Comparison of ENCODE assay signal across 9 mouse cellular contexts in the genomic region with DNA sequence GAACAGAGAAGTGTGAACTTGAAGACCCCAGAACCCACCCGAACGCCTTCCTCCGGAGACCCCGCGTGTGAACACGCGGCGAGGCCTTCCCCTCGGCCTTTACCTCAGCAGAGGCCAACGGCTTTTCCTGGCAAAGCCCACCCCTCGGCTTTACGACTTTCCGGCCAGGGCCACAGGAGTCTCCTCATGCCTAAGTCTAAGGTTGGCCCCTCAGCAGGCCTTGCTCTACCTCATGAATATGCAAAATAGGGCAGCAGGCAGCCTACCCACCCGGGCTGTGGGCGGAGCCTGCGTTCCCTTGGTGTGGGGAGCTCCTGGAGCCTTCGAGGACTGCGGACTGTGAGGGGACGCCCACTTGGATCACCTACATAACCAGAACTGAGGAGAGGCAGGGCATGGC. TPM values are rescaled to one million over a fixed set of nuclear protein-coding genes. Genes with fewer than 3 reads are reported as not detected.
DNase-seq lines count a peak whose midpoint lies in the region; ATAC-seq lines count a peak whose summit lies in the region.
"Had no signal": no experiment of that assay in that cellular context is flagged by ENCODE, and none has a peak within 500 bp of the region (broad histone marks: within the 10 kb centered on the region; RNA-seq: fewer than 3 reads in every experiment).

Hormad2 (minus strand) TSS at position 128 of the 400 bp plus-strand sequence.

- ATAC-seq in midbrain, embryonic 11.5 days (ENCODE audit: low FRiP score): peak; percentile 30; the same call in 1 of the 2 replicates
- ATAC-seq in midbrain, embryonic 14.5 days (ENCODE audit: low FRiP score, low TSS enrichment): no peak
- no peak for ATAC-seq in embryonic facial prominence, embryonic 11.5 days (replicated peaks; ENCODE audit: insufficient number of reproducible peaks, low FRiP score, low TSS enrichment, low read depth)
- ATAC-seq in liver, embryonic 15.5 days (ENCODE audit: insufficient read depth): 0 out of 2 replicates have a peak, but pooled peaks have one; percentile 3

- 0 out of 2 replicates have a peak, but pooled peaks cover 4% of the 10 kb centered on the region for H3K4me1 ChIP-seq in midbrain, embryonic 11.5 days (ENCODE audit: control insufficient read depth, insufficient read depth, low read length)
- no peaks in the 10 kb centered on the region for H3K4me1 ChIP-seq in midbrain, embryonic 14.5 days (ENCODE audit: control insufficient read depth, insufficient read depth, low read length)
- no peaks in the 10 kb centered on the region for H3K4me1 ChIP-seq in embryonic facial prominence, embryonic 11.5 days (ENCODE audit: control insufficient read depth, insufficient read depth, low read length)
- peaks cover 6% of the 10 kb centered on the region; the same call in 1 of the 2 replicates for H3K4me1 ChIP-seq in liver, embryonic 15.5 days (replicated peaks)

- WGBS in midbrain, embryonic 11.5 days: 45% methylated on average over 19 of the region's 19 CpGs
- WGBS in midbrain, embryonic 14.5 days: 51% methylated on average over 19 of the region's 19 CpGs
- whole genome bisulfite sequencing in embryonic facial prominence, embryonic 11.5 days: 51% methylated on average over 19 of the region's 19 CpGs
- 52% methylated on average over 19 of the region's 19 CpGs for WGBS in liver, embryonic 15.5 days (ENCODE audit: insufficient replicate concordance)

- intact Hi-C loops in left cerebral cortex, postnatal 4 days (cut with DNase I): loop anchor here (10.0 kb wide), 1 partner anchor 424 kb away; no protein-coding TSS in a partner anchor

- H3K27me3 ChIP-seq in midbrain, embryonic 11.5 days (ENCODE audit: control insufficient read depth, insufficient read depth, low read length): no peaks in the 10 kb centered on the region
- H3K27me3 ChIP-seq in midbrain, embryonic 14.5 days (ENCODE audit: control insufficient read depth, insufficient read depth, low read length): no peaks in the 10 kb centered on the region
- H3K27me3 ChIP-seq in embryonic facial prominence, embryonic 11.5 days (ENCODE audit: control insufficient read depth, insufficient read depth, low read length): no peaks in the 10 kb centered on the region
- H3K27me3 ChIP-seq in liver, embryonic 15.5 days: no peaks in the 10 kb centered on the region

- no peak within 1 kb of the TSS for H3K27ac ChIP-seq in midbrain, embryonic 11.5 days (ENCODE audit: low read depth, low read length)
- H3K27ac ChIP-seq in midbrain, embryonic 14.5 days (replicated peaks; ENCODE audit: low read depth, low read length): no peak within 1 kb of the TSS
- no peak within 1 kb of the TSS for H3K27ac ChIP-seq in embryonic facial prominence, embryonic 11.5 days (replicated peaks; ENCODE audit: low read depth, low read length)
- H3K27ac ChIP-seq in liver, embryonic 15.5 days (replicated peaks): no peak within 1 kb of the TSS
- H3K27ac ChIP-seq: macrophage had no signal

- DNase-seq in midbrain, embryonic 11.5 days (ENCODE audit: low spot score, missing footprints): no peak
- no peak for DNase-seq in midbrain, embryonic 14.5 days
- peak; percentile 8 for DNase-seq in embryonic facial prominence, embryonic 11.5 days (ENCODE audit: low spot score)
- DNase-seq in thymus, postnatal 4 days: peak; percentile 73
- no peak for DNase-seq in right cerebral cortex, postnatal 36 days (ENCODE audit: low spot score in 2 of 2)
- DNase-seq in left cerebral cortex, postnatal 4 days: no peak
- DNase-seq: cerebellum, adult 11-12 months had no signal

- no peaks in the 10 kb centered on the region for H3K9me3 ChIP-seq in midbrain, embryonic 11.5 days (ENCODE audit: control insufficient read depth, low read length)
- no peaks in the 10 kb centered on the region for H3K9me3 ChIP-seq in midbrain, embryonic 14.5 days (ENCODE audit: control insufficient read depth, low read length)
- H3K9me3 ChIP-seq in embryonic facial prominence, embryonic 11.5 days (replicated peaks; ENCODE audit: control insufficient read depth, low read length): no peaks in the 10 kb centered on the region
- H3K9me3 ChIP-seq in liver, embryonic 15.5 days (replicated peaks): no peaks in the 10 kb centered on the region

- H3K9ac ChIP-seq in midbrain, embryonic 11.5 days (ENCODE audit: low read length): no peak within 1 kb of the TSS
- H3K9ac ChIP-seq in midbrain, embryonic 14.5 days (replicated peaks; ENCODE audit: low read length): no peak within 1 kb of the TSS
- H3K9ac ChIP-seq in embryonic facial prominence, embryonic 11.5 days (replicated peaks; ENCODE audit: low read length): no peak within 1 kb of the TSS
- no peak within 1 kb of the TSS for H3K9ac ChIP-seq in liver, embryonic 15.5 days

- no peak within 1 kb of the TSS for H3K4me2 ChIP-seq in midbrain, embryonic 11.5 days
- H3K4me2 ChIP-seq in midbrain, embryonic 14.5 days (ENCODE audit: low read length): no peak within 1 kb of the TSS
- no peak within 1 kb of the TSS; the same call in 1 of the 2 replicates for H3K4me2 ChIP-seq in embryonic facial prominence, embryonic 11.5 days (ENCODE audit: low read depth, low read length)
- peak within 1 kb of the TSS; percentile 48 for H3K4me2 ChIP-seq in liver, embryonic 15.5 days

- no peak within 1 kb of the TSS for H3K4me3 ChIP-seq in midbrain, embryonic 11.5 days (ENCODE audit: low read depth, low read length)
- H3K4me3 ChIP-seq in midbrain, embryonic 14.5 days (replicated peaks; ENCODE audit: low read depth, low read length): no peak within 1 kb of the TSS
- H3K4me3 ChIP-seq in embryonic facial prominence, embryonic 11.5 days (ENCODE audit: low read depth, low read length): no peak within 1 kb of the TSS
- peak within 1 kb of the TSS; percentile 21; the same call in 1 of the 2 replicates for H3K4me3 ChIP-seq in liver, embryonic 15.5 days (replicated peaks)

- H3K36me3 ChIP-seq in midbrain, embryonic 11.5 days (ENCODE audit: control insufficient read depth, insufficient read depth, low read length): no peaks in the 10 kb centered on the region
- no peaks in the 10 kb centered on the region for H3K36me3 ChIP-seq in midbrain, embryonic 14.5 days (ENCODE audit: control insufficient read depth, insufficient read depth, low read length)
- H3K36me3 ChIP-seq in embryonic facial prominence, embryonic 11.5 days (replicated peaks; ENCODE audit: control insufficient read depth, insufficient read depth, low read depth, low read length): no peaks in the 10 kb centered on the region
- no peaks in the 10 kb centered on the region for H3K36me3 ChIP-seq in liver, embryonic 15.5 days (replicated peaks)

RNA-seq across cellular contexts. Expression of gene Hormad2, which starts in this region (rescaled TPM):
- 0.07 TPM in 1 of 2 replicates, not detected in the other for polyA plus RNA-seq in midbrain, embryonic 11.5 days (2014; fragmentation: Nextera tagmentation; extraction: Ambion mirVana)
- polyA plus RNA-seq in midbrain, embryonic 14.5 days (2014; fragmentation: Nextera tagmentation; extraction: Ambion mirVana): 0.14 TPM in 1 of 2 replicates, not detected in the other
- 0.56 TPM in 2 replicates for polyA plus RNA-seq in embryonic facial prominence, embryonic 11.5 days (2014; fragmentation: Nextera tagmentation; extraction: Ambion mirVana)
- polyA plus RNA-seq in liver, embryonic 15.5 days (2015; fragmentation: Nextera tagmentation; extraction: Ambion mirVana): 0.18 and 0.20 TPM in 2 replicates
- not detected for total RNA-seq in left cerebral cortex, postnatal 4 days (2021)
- polyA plus RNA-seq: macrophage had no signal

Comparison
In these comparisons a context has a peak if more than half of its experiments do, and no peak if none do; other contexts are left out.
1. Peak in ATAC-seq in midbrain, embryonic 11.5 days; RNA of the gene not detected or under 1 TPM.
2. Peak in DNase-seq in embryonic facial prominence, embryonic 11.5 days; RNA of the gene not detected or under 1 TPM.
3. Peak in ATAC-seq, H3K4me3 ChIP-seq and H3K4me2 ChIP-seq in liver, embryonic 15.5 days; RNA of the gene not detected or under 1 TPM.